Comparison of ENCODE assay signal across 34 mouse cellular contexts in the genomic region with DNA sequence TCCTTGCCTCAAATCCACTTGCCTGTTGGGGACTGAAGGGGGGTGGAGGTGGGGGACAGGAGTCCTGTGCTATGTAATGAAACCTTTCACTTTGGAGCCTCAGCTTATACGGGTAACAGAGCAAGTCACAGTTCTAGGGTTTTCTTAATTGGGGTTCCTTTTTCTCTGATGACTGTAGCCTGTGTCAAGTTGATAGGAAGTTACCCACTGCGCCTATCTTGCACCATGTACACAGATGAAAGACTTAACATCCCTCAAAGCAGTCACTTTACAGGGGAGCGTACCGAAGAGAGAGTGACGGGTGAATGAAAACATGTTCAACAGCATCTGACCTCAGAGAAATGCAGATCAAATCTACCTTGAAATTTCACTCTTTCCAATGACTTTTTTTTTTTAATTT.
"Had no signal": no experiment of that assay in that cellular context is flagged by ENCODE, and none has a peak within 500 bp of the region (broad histone marks: within the 10 kb centered on the region; RNA-seq: fewer than 3 reads in every experiment).

No protein-coding gene starts in this region.

- H3K4me2 ChIP-seq: heart, embryonic 11.5 days; heart, embryonic 12.5 days; heart, embryonic 15.5 days; hindbrain, embryonic 12.5 days; hindbrain, embryonic 13.5 days; hindbrain, embryonic 14.5 days; hindbrain, embryonic 15.5 days; intestine, embryonic 15.5 days; kidney, embryonic 15.5 days had no signal

- H3K4me3 ChIP-seq: heart, adult 2 months; heart, embryonic 10.5 days; heart, embryonic 12.5 days; heart, embryonic 15.5 days; hindbrain, embryonic 10.5 days; hindbrain, embryonic 12.5 days; hindbrain, embryonic 13.5 days; hindbrain, embryonic 15.5 days; intestine, embryonic 15.5 days; kidney, embryonic 15.5 days; layer of hippocampus, adult 2 months had no signal

- ATAC-seq: hindbrain, embryonic 16.5 days; hindbrain, postnatal 0 days; inflammation-experienced regulatory T-cells, adult 6 months; intestine, embryonic 15.5 days; intestine, embryonic 16.5 days; intestine, postnatal 0 days had no signal

- DNase-seq: heart, adult 2 months; heart, postnatal 10 days; heart, postnatal 14 days; heart, postnatal 4 days; kidney, adult 11 months; kidney, adult 18-20 months; kidney, adult 2 months; kidney, adult 8-10 months; kidney, adult 9 months; kidney, postnatal 10 days; kidney, postnatal 14 days; kidney, postnatal 25 days; kidney, postnatal 36 days; kidney, postnatal 4 days; layer of hippocampus, adult 9-11 months; layer of hippocampus, postnatal 36 days had no signal

- H3K27me3 ChIP-seq: heart, embryonic 12.5 days; heart, embryonic 15.5 days; hindbrain, embryonic 12.5 days; hindbrain, embryonic 13.5 days; hindbrain, embryonic 15.5 days; intestine, embryonic 15.5 days; kidney, embryonic 15.5 days had no signal

- H3K9me3 ChIP-seq: heart, embryonic 10.5 days; heart, embryonic 12.5 days; heart, embryonic 15.5 days; hindbrain, embryonic 10.5 days; hindbrain, embryonic 12.5 days; hindbrain, embryonic 13.5 days; hindbrain, embryonic 15.5 days; intestine, embryonic 15.5 days; kidney, embryonic 15.5 days had no signal

- H3K9ac ChIP-seq: heart, embryonic 12.5 days; heart, embryonic 15.5 days; hindbrain, embryonic 12.5 days; hindbrain, embryonic 13.5 days; hindbrain, embryonic 14.5 days; hindbrain, embryonic 15.5 days; intestine, embryonic 15.5 days; kidney, embryonic 15.5 days had no signal

- H3K27ac ChIP-seq: heart, adult 2 months; heart, embryonic 10.5 days; heart, embryonic 15.5 days; hindbrain, embryonic 10.5 days; hindbrain, embryonic 12.5 days; hindbrain, embryonic 13.5 days; hindbrain, embryonic 14.5 days; hindbrain, embryonic 15.5 days; hindbrain, postnatal 0 days; intestine, embryonic 15.5 days; kidney, embryonic 15.5 days; kidney, postnatal 0 days; layer of hippocampus, adult 2 months had no signal

- H3K36me3 ChIP-seq: heart, embryonic 10.5 days; heart, embryonic 12.5 days; heart, embryonic 15.5 days; hindbrain, embryonic 10.5 days; hindbrain, embryonic 12.5 days; hindbrain, embryonic 13.5 days; hindbrain, embryonic 15.5 days; intestine, embryonic 15.5 days; kidney, embryonic 15.5 days had no signal

- H3K4me1 ChIP-seq: hindbrain, embryonic 12.5 days had no signal
